Mouse (Mus musculus): Measurements from ENCODE around the gene Tnfrsf17. TPM values are rescaled to one million over a fixed set of nuclear protein-coding genes. Genes with fewer than 3 reads are reported as not detected.

Gene Tnfrsf17
- polyA plus RNA-seq, 1 experiment from 2014 or later, result not detected

GRCm38 (mm10) chr16:11365626-11366025, 52.0 kb downstream of the Tnfrsf17 start:
- peak overlapping the region; percentile 86 for H3K27ac ChIP-seq
- H3K27me3 ChIP-seq (ENCODE audit: insufficient read depth, low read length), result no peaks in the 10 kb centered on the region
- H3K36me3 ChIP-seq (ENCODE audit: insufficient read depth, low read length), result no peaks in the 10 kb centered on the region
- H3K9ac ChIP-seq (ENCODE audit: low read depth, low read length), result no peak overlapping the region
- TF ChIP-seq CTCF (IDR thresholded peaks at IDR 0.05; ENCODE audit: low read depth), result no peak
- no peak overlapping the region for H3K4me3 ChIP-seq (replicated peaks; ENCODE audit: low read depth, low read length)
- no peak overlapping the region for H3K4me2 ChIP-seq (ENCODE audit: low read length)
- H3K4me1 ChIP-seq (replicated peaks; ENCODE audit: insufficient read depth, low read length), result peaks cover 18% of the 10 kb centered on the region; the same call in 1 of the 2 replicates
- no peaks in the 10 kb centered on the region for H3K9me3 ChIP-seq (replicated peaks; ENCODE audit: low read length)
- ATAC-seq (replicated peaks; ENCODE audit: low FRiP score, low read depth), result peak; percentile 87
- 24% methylated on average over 5 of the region's 5 CpGs for WGBS
- peak; percentile 48 for DNase-seq (ENCODE audit: low spot score)

GRCm38 (mm10) chr16:11366851-11367250, 53.2 kb downstream of the Tnfrsf17 start:
- ATAC-seq (replicated peaks; ENCODE audit: low FRiP score, low read depth), result no peak
- Histone ChIP-seq H3K27ac (peak overlapping the region; percentile 86), H3K4me3 (replicated peaks; ENCODE audit: low read depth, low read length) (no peak overlapping the region), H3K9ac (ENCODE audit: low read depth, low read length) (no peak overlapping the region), H3K4me2 (ENCODE audit: low read length) (no peak overlapping the region), H3K9me3 (replicated peaks; ENCODE audit: low read length) (no peaks in the 10 kb centered on the region), H3K4me1 (replicated peaks; ENCODE audit: insufficient read depth, low read length) (peaks cover 18% of the 10 kb centered on the region; the same call in 1 of the 2 replicates), H3K27me3 (ENCODE audit: insufficient read depth, low read length) (no peaks in the 10 kb centered on the region), H3K36me3 (ENCODE audit: insufficient read depth, low read length) (no peaks in the 10 kb centered on the region)
- 67% methylated on average over 1 of the region's 1 CpGs for WGBS
- no peak for DNase-seq (ENCODE audit: low spot score)
- no peak for TF ChIP-seq CTCF (IDR thresholded peaks at IDR 0.05; ENCODE audit: low read depth)

- DNase-seq (ENCODE audit: low spot score) (no peak), ATAC-seq (replicated peaks; ENCODE audit: low FRiP score, low read depth) (no peak)
- WGBS, result 88% methylated on average over 3 of the region's 3 CpGs
- H3K36me3 ChIP-seq (ENCODE audit: insufficient read depth, low read length), result no peaks in the 10 kb centered on the region
- no peak overlapping the region for H3K9ac ChIP-seq (ENCODE audit: low read depth, low read length)
- no peak overlapping the region for H3K4me2 ChIP-seq (ENCODE audit: low read length)
- H3K9me3 ChIP-seq (replicated peaks; ENCODE audit: low read length), result no peaks in the 10 kb centered on the region
- H3K27ac ChIP-seq, result 0 out of 2 replicates have a peak overlapping the region, but pooled peaks have one; percentile 27
- no peak overlapping the region for H3K4me3 ChIP-seq (replicated peaks; ENCODE audit: low read depth, low read length)
- H3K4me1 ChIP-seq (replicated peaks; ENCODE audit: insufficient read depth, low read length), result peaks cover 18% of the 10 kb centered on the region; the same call in 1 of the 2 replicates
- no peak for TF ChIP-seq CTCF (IDR thresholded peaks at IDR 0.05; ENCODE audit: low read depth)
- no peaks in the 10 kb centered on the region for H3K27me3 ChIP-seq (ENCODE audit: insufficient read depth, low read length)
These were observed 54.8 kb downstream of the Tnfrsf17 start for GRCm38 (mm10) chr16:11368412-11368811.

- Histone ChIP-seq H3K27me3 (ENCODE audit: insufficient read depth, low read length) (no peaks in the 10 kb centered on the region), H3K4me3 (replicated peaks; ENCODE audit: low read depth, low read length) (no peak overlapping the region), H3K36me3 (ENCODE audit: insufficient read depth, low read length) (no peaks in the 10 kb centered on the region), H3K4me2 (ENCODE audit: low read length) (no peak overlapping the region), H3K9me3 (replicated peaks; ENCODE audit: low read length) (no peaks in the 10 kb centered on the region), H3K9ac (ENCODE audit: low read depth, low read length) (no peak overlapping the region), H3K4me1 (replicated peaks; ENCODE audit: insufficient read depth, low read length) (peaks cover 18% of the 10 kb centered on the region; the same call in 1 of the 2 replicates), H3K27ac (peak overlapping the region; percentile 27)
- DNase-seq (ENCODE audit: low spot score), result no peak
- TF ChIP-seq CTCF (IDR thresholded peaks at IDR 0.05; ENCODE audit: low read depth), result peak; percentile 3; the same call in 1 of the 2 replicates
- whole genome bisulfite sequencing, result 44% methylated on average over 4 of the region's 4 CpGs
- ATAC-seq (replicated peaks; ENCODE audit: low FRiP score, low read depth), result no peak
These were observed 55.5 kb downstream of the Tnfrsf17 start for GRCm38 (mm10) chr16:11369162-11369561.

GRCm38 (mm10) chr16:11369642-11370041, 56.0 kb downstream of the Tnfrsf17 start:
- ATAC-seq (replicated peaks; ENCODE audit: low FRiP score, low read depth) (no peak), DNase-seq (ENCODE audit: low spot score) (no peak)
- Histone ChIP-seq H3K4me1 (replicated peaks; ENCODE audit: insufficient read depth, low read length) (peaks cover 18% of the 10 kb centered on the region; the same call in 1 of the 2 replicates), H3K9ac (ENCODE audit: low read depth, low read length) (no peak overlapping the region), H3K27me3 (ENCODE audit: insufficient read depth, low read length) (no peaks in the 10 kb centered on the region), H3K9me3 (replicated peaks; ENCODE audit: low read length) (no peaks in the 10 kb centered on the region), H3K4me2 (ENCODE audit: low read length) (no peak overlapping the region), H3K36me3 (ENCODE audit: insufficient read depth, low read length) (no peaks in the 10 kb centered on the region), H3K4me3 (replicated peaks; ENCODE audit: low read depth, low read length) (no peak overlapping the region), H3K27ac (peak overlapping the region; percentile 27)
- WGBS, result 15% methylated on average over 1 of the region's 1 CpGs
- TF ChIP-seq CTCF (IDR thresholded peaks at IDR 0.05; ENCODE audit: low read depth), result no peak

Other genes starting within 250 kb of the Tnfrsf17 start
- 137 and 145 TPM in 2 replicates for gene Litaf, start 247.7 kb upstream of the Tnfrsf17 start, polyA plus RNA-seq (2015; fragmentation: Nextera tagmentation; extraction: Ambion mirVana)
- 28.8 and 33.3 TPM in 2 replicates for gene Txndc11, start 179.2 kb upstream of the Tnfrsf17 start, polyA plus RNA-seq (2015; fragmentation: Nextera tagmentation; extraction: Ambion mirVana)
- 45.0 and 50.7 TPM in 2 replicates for gene Zc3h7a, start 137.4 kb upstream of the Tnfrsf17 start, polyA plus RNA-seq (2015; fragmentation: Nextera tagmentation; extraction: Ambion mirVana)
- 160 and 167 TPM in 2 replicates for gene Rsl1d1, start 110.5 kb upstream of the Tnfrsf17 start, polyA plus RNA-seq (2015; fragmentation: Nextera tagmentation; extraction: Ambion mirVana)
- gene Gspt1, start 59.5 kb upstream of the Tnfrsf17 start, polyA plus RNA-seq (2015; fragmentation: Nextera tagmentation; extraction: Ambion mirVana), result 65.1 and 67.6 TPM in 2 replicates
- gene Snx29, start 9.1 kb downstream of the Tnfrsf17 start, polyA plus RNA-seq (2015; fragmentation: Nextera tagmentation; extraction: Ambion mirVana), result 6.9 and 10.8 TPM in 2 replicates